Mouse (Mus musculus) olfactory bulb, adult 2 months (tissue): ENCODE measurements around the gene Arid1b.

ENCODE experiments used
- CTCF ChIP-seq: fragments of 200-500 bp; IDR thresholded peaks from 2 replicates; pipeline ENCODE4 v1.5.1; 2012; ENCODE audit warnings: low read depth, mild to moderate bottlenecking, low read length, moderate library complexity; ENCODE audit not compliant: insufficient read depth
- POLR2A ChIP-seq: fragments of 200-500 bp; IDR thresholded peaks from 2 replicates; pipeline ENCODE4 v1.6.1; 2012; ENCODE audit warnings: mild to moderate bottlenecking, low read depth, low read length, moderate library complexity; ENCODE audit not compliant: insufficient read depth

DNA sequence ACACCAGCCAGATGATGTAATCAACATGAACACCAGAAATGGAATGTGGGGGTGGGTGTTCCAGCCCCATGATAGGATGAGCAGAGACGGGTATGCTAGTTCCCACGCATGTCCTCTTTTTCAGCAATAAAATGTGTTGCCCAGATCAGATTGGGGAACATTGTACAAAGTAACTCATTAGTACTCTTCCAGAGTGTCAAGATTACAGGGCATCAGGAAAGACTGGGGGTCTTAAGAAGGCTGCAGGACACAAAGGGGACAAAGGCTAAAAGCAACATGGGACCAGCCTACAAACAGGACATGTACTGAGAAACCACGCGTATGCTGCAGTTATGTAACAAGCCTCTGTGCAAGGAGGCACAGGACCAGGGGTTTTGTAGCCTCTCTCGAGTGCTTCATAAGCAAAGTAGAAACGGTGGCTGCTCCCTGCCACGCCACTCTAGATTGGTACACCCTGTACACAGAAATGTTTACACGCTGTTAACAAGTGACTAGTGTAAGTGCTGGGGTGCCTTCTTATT lies 267.1 kb downstream of the Arid1b start:
- no peak for TF ChIP-seq CTCF
- TF ChIP-seq POLR2A: no peak
